Mouse (Mus musculus) midbrain, embryonic 16.5 days (tissue): ENCODE data around the gene Metap1. TPM values are rescaled to one million over a fixed set of nuclear protein-coding genes. Genes with fewer than 3 reads are reported as not detected.

Source experiments
- ATAC-seq: fragments of 200-750 bp; cut with Nextera tagmentation; 2 replicates; pipeline ENCODE4 v1.8.0; 2017; ENCODE audit warnings: moderate TSS enrichment
- H3K27ac ChIP-seq: fragments of 300-500 bp; sonication (generic); 2 replicates; pipeline ENCODE4 v1.5.1; 2014; ENCODE audit warnings: mild to moderate bottlenecking, low read length, mixed read lengths
- H3K27me3 ChIP-seq: fragments of 300-500 bp; sonication (generic); 2 replicates; pipeline ENCODE4 v1.6.1; 2014; ENCODE audit warnings: low read depth, low read length, mixed read lengths; ENCODE audit not compliant: control insufficient read depth, insufficient read depth
- H3K36me3 ChIP-seq: fragments of 300-500 bp; sonication (generic); 2 replicates; pipeline ENCODE4 v1.6.1; 2014; ENCODE audit warnings: mild to moderate bottlenecking, low read length, moderate library complexity, mixed read lengths; ENCODE audit not compliant: control insufficient read depth, insufficient read depth
- H3K4me1 ChIP-seq: fragments of 300-500 bp; sonication (generic); 2 replicates; pipeline ENCODE4 v1.6.1; 2014; ENCODE audit warnings: mild to moderate bottlenecking, low read length, mixed read lengths; ENCODE audit not compliant: control insufficient read depth, insufficient read depth
- H3K4me2 ChIP-seq: fragments of 300-500 bp; sonication (generic); 2 replicates; pipeline ENCODE4 v1.6.1; 2014; ENCODE audit warnings: mild to moderate bottlenecking, low read length, mixed read lengths
- H3K4me3 ChIP-seq: fragments of 300-500 bp; sonication (generic); 2 replicates; pipeline ENCODE4 v1.5.1; 2014; ENCODE audit warnings: low read depth, mild to moderate bottlenecking, low read length, moderate library complexity, mixed read lengths
- H3K9ac ChIP-seq: fragments of 300-500 bp; sonication (generic); 2 replicates; pipeline ENCODE4 v1.6.1; 2014; ENCODE audit warnings: low read depth, low read length, mixed read lengths
- H3K9me3 ChIP-seq: fragments of 300-500 bp; sonication (generic); replicated peaks from 2 replicates; pipeline ENCODE4 v1.6.1; 2014; ENCODE audit warnings: mild to moderate bottlenecking, low read length, mixed read lengths; ENCODE audit not compliant: control insufficient read depth, poor library complexity, severe bottlenecking
- WGBS: fragments of 180-500 bp; shearing (Covaris S2); extraction: QIAGEN DNeasy Blood & Tissue Kit; methylation state at CpG from one replicate; pipeline ENCODE4 v1.1.7; 2014; 5-methylcytosine and 5-hydroxymethylcytosine counted together
- polyA plus RNA-seq: library from polyadenylated mRNA; unstranded; fragments of >200 nt; fragmentation: Nextera tagmentation; extraction: Ambion mirVana; gene quantifications from 2 replicates; pipeline ENCODE4 v1.2.1, GENCODE M21; 2015

Metap1 gene
- polyA plus RNA-seq, result 49.2 and 50.2 TPM in 2 replicates

- peak; percentile 99 for ATAC-seq
These were observed at the start of gene Metap1 for GRCm38 (mm10) chr3:138489327-138490033. Gene Metap1 (minus strand): TSS chr3:138489515.

GRCm38 (mm10) chr3:138536031-138536430 lies 46.7 kb upstream of the Metap1 start:
- H3K4me3 ChIP-seq, result no peak overlapping the region
- no peaks in the 10 kb centered on the region for H3K9me3 ChIP-seq
- H3K27me3 ChIP-seq, result no peaks in the 10 kb centered on the region
- 89% methylated on average over 2 of the region's 2 CpGs for WGBS
- peaks cover 8% of the 10 kb centered on the region for H3K4me1 ChIP-seq
- no peak overlapping the region for H3K9ac ChIP-seq
- no peak overlapping the region for H3K27ac ChIP-seq
- H3K4me2 ChIP-seq, result no peak overlapping the region
- no peak for ATAC-seq
- no peaks in the 10 kb centered on the region for H3K36me3 ChIP-seq

More at GRCm38 (mm10) chr3:138489327-138490033, at the start of gene Metap1:
- H3K27me3 ChIP-seq, result no peaks in the 10 kb centered on the region
- peak within 1 kb of the TSS; percentile 81 for H3K27ac ChIP-seq
- under 1% methylated on average over 58 of the region's 65 CpGs for WGBS
- H3K9ac ChIP-seq, result peak within 1 kb of the TSS; percentile 89
- H3K4me2 ChIP-seq, result peak within 1 kb of the TSS; percentile 85
- H3K36me3 ChIP-seq, result no peaks in the 10 kb centered on the region; the same call in 1 of the 2 replicates
- H3K4me1 ChIP-seq, result peaks cover 12% of the 10 kb centered on the region
- peak within 1 kb of the TSS; percentile 87 for H3K4me3 ChIP-seq
- no peaks in the 10 kb centered on the region for H3K9me3 ChIP-seq

DNA sequence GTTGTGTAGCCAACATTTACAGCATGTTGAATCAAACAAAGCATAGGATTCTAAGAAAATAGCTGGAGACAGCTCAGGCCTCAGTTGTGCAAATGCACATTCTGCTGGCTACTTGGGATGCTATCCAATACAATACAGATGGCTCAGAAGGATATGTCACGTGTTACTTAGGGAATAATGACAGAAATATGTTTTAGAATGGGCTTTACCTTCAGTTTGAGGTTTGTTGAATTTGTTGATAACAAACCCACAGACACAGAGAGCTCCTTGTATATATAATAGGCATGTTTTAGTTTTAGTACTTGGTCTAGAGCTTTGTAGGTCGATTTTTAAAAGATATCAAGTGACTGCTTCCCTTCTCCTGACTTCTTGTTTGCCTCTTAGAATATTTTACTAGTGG lies 43.4 kb upstream of the Metap1 start:
- no peak overlapping the region for H3K4me3 ChIP-seq
- no peak overlapping the region for H3K27ac ChIP-seq
- H3K4me1 ChIP-seq, result peaks cover 23% of the 10 kb centered on the region
- 74% methylated on average over 2 of the region's 2 CpGs for WGBS
- no peak overlapping the region for H3K4me2 ChIP-seq
- H3K9me3 ChIP-seq, result no peaks in the 10 kb centered on the region
- H3K36me3 ChIP-seq, result no peaks in the 10 kb centered on the region
- no peak for ATAC-seq
- H3K27me3 ChIP-seq, result no peaks in the 10 kb centered on the region
- no peak overlapping the region for H3K9ac ChIP-seq

GRCm38 (mm10) chr3:138531479-138532181 lies 42.3 kb upstream of the Metap1 start:
- Histone ChIP-seq H3K36me3 (no peaks in the 10 kb centered on the region), H3K4me2 (no peak overlapping the region), H3K4me3 (no peak overlapping the region), H3K27me3 (no peaks in the 10 kb centered on the region), H3K9me3 (no peaks in the 10 kb centered on the region), H3K27ac (no peak overlapping the region), H3K9ac (no peak overlapping the region), H3K4me1 (peaks cover 23% of the 10 kb centered on the region)
- ATAC-seq, result no peak
- WGBS, result 57% methylated on average over 12 of the region's 12 CpGs

DNA sequence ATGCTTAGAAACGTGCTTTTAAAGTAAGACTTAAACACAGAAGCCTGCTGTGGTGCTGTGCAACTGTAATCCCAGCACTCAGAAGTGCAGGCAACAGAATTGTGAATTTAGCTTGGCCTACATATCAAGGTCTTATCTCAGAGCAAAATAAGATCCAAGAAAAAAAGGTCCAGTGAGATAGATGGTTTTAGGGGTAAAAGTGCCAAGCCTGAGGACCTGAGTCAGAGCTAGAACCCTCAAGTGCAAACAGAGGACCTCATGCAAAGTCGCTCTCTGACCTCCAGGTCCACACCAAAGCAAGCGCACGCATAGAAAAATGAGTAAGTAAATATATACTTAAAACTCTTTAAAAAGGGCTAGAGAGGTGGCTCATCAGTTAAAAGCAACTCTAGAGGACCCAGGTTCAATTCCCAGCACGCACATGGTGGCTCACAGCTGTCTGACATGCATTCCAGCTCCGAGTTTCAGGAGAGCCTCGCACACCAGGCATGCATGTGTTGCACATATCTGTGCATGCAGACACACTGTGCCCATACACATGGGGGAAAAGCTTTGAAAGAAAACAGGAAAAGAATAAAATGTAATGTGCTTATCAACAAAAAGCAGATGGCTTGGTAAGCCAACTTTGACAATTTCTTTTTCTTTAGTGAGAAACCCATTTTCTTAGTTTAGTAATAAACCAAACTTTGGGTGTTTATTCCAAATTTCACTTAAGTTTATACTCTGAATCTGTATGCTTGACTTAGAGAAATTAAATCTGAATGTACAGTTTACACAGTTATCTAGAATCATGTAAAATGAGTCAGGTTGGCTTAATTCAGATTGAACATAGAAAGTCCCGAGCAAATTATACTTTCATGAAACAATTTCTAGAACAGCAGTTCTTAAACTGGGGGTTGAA lies 41.5 kb upstream of the Metap1 start:
- 79% methylated on average over 8 of the region's 8 CpGs for WGBS

DNA sequence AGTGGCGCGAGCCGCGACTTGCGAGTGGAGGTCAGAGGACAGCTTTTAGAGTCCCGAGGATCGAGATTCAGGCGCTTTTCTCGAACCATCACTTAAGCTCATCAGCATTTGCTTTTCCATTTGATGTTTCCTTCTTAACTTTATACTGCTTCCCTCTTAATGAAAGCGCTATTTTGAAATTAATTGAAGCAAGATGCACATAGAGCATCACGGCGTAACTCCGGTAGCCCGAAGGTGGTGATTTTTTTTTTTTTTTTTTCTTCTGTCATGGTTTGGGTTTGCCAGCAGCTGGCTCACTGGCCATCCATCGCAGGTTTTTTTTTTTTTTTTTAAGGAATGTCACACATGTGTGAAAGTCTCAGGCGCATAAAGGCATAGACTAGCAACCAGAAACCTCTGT lies 39.0 kb upstream of the Metap1 start:
- H3K9ac ChIP-seq, result peak overlapping the region; percentile 93
- H3K9me3 ChIP-seq, result no peaks in the 10 kb centered on the region
- H3K4me2 ChIP-seq, result peak overlapping the region; percentile 83
- 2% methylated on average over 16 of the region's 16 CpGs for WGBS
- no peak overlapping the region; the same call in 1 of the 2 replicates for H3K27ac ChIP-seq
- ATAC-seq, result no peak
- H3K36me3 ChIP-seq, result no peaks in the 10 kb centered on the region
- no peaks in the 10 kb centered on the region for H3K27me3 ChIP-seq
- H3K4me1 ChIP-seq, result peaks cover 26% of the 10 kb centered on the region
- H3K4me3 ChIP-seq, result peak overlapping the region; percentile 97

More for the DNA sequence above, 41.5 kb upstream of the Metap1 start:
- H3K27ac ChIP-seq, result no peak overlapping the region
- no peaks in the 10 kb centered on the region for H3K27me3 ChIP-seq
- H3K4me3 ChIP-seq, result no peak overlapping the region
- H3K9me3 ChIP-seq, result no peaks in the 10 kb centered on the region
- no peak overlapping the region for H3K4me2 ChIP-seq
- H3K4me1 ChIP-seq, result peaks cover 26% of the 10 kb centered on the region
- H3K9ac ChIP-seq, result no peak overlapping the region
- ATAC-seq, result no peak
- no peaks in the 10 kb centered on the region for H3K36me3 ChIP-seq

DNA sequence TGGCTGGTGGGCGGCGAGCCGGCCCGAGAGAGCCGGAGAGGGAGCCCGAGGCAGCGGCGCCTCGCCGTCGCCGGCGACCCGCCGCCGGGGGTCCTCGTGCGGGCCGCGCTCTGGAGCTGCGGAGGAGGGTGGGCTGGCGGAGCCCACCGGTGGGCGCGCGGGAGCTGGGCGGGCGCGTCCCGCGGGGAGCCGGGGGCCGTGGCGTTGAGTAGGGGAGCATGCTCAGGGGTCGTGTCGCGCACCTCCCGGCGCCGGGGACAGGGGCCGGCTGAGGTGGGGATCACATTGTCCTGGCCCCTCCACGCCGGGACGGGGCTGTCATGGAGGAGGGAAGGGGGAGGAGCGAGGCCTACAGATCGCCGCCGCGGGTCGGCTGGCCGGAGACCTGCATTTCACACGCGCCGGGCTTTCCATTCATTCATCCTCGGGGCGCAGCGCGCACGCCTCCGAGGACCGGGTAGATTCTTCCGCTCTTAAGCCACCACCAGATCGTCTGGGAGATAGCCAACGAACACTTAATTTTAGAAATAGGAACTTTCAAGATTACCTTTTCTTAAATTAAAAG lies 38.4 kb upstream of the Metap1 start:
- Histone ChIP-seq H3K36me3 (no peaks in the 10 kb centered on the region), H3K4me2 (peak overlapping the region; percentile 83), H3K27ac (peak overlapping the region; percentile 98), H3K9ac (peak overlapping the region; percentile 93), H3K27me3 (no peaks in the 10 kb centered on the region), H3K4me1 (peaks cover 25% of the 10 kb centered on the region), H3K9me3 (no peaks in the 10 kb centered on the region), H3K4me3 (peak overlapping the region; percentile 97)
- peak; percentile 82 for ATAC-seq
- WGBS, result under 1% methylated on average over 42 of the region's 64 CpGs

DNA sequence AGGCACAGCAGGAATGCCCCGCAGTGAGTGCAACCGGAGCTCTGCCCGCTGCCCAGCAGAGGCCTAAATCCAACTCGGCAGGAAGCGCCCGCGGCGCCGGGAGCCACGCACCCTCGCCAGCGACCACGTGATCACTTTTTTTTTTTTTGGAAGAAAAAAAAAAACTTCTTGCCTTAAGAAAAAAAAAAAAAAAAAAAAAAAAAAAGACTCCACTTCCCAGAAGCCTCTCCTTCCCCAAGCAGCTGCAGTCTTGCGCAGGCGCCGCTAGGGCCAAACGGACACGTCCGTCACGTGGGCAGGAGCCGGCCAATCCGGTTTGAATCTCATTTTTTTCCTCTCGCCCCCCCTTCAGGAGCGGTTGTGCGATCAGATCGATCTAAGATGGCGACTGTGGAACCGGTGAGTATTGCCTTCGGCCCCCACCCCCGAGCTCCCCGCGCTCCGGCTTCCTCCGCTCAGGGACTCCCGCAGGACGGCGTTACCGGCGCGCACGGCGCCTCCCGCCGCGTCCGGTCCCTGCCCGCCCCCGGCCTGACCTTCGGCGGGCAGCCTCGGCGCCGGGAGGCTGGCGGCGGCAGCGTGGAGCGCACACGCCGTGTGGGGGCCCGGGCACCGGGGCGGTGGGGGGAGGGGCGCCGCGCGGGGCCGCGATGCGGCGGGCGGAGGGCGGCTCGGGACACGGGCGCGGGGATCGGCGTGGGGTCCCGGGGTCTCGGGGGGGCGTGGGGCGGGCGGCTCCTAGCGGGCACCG lies 37.8 kb upstream of the Metap1 start:
- Histone ChIP-seq H3K4me2 (peak overlapping the region; percentile 91), H3K9ac (peak overlapping the region; percentile 93)
- ATAC-seq, result peak; percentile 94

More for the DNA sequence above, 37.8 kb upstream of the Metap1 start:
- H3K27ac ChIP-seq, result peak overlapping the region; percentile 98
- H3K4me1 ChIP-seq, result peaks cover 23% of the 10 kb centered on the region
- peak overlapping the region; percentile 97 for H3K4me3 ChIP-seq
- H3K9me3 ChIP-seq, result no peaks in the 10 kb centered on the region
- under 1% methylated on average over 46 of the region's 85 CpGs for WGBS
- H3K36me3 ChIP-seq, result no peaks in the 10 kb centered on the region
- H3K27me3 ChIP-seq, result no peaks in the 10 kb centered on the region
